Mouse (Mus musculus) layer of hippocampus, adult 18-20 months (tissue): ENCODE data around the gene Pgap3. TPM values are rescaled to one million over a fixed set of nuclear protein-coding genes. Genes with fewer than 3 reads are reported as not detected.
A peak's percentile ranks its signal among the peaks of the same experiment; 100 is the strongest.

Source experiments
- DNase-seq, 2 experiments: peaks; one replicate each; pipeline ENCODE4 v3.0.0; 2022; ENCODE audit warnings: low spot score in 2 of 2
- total RNA-seq, 2 experiments: library from RNA; stranded (reverse); gene quantifications; 2 replicates each; pipeline ENCODE4 v1.2.3; 2021

Pgap3 gene
- total RNA-seq, 2 experiments from 2014 or later, result 8.7 to 9.1 TPM

- no peak for DNase-seq
Observed at GRCm38 (mm10) chr11:98412797-98413301, 12.6 kb upstream of the Pgap3 start.

DNA sequence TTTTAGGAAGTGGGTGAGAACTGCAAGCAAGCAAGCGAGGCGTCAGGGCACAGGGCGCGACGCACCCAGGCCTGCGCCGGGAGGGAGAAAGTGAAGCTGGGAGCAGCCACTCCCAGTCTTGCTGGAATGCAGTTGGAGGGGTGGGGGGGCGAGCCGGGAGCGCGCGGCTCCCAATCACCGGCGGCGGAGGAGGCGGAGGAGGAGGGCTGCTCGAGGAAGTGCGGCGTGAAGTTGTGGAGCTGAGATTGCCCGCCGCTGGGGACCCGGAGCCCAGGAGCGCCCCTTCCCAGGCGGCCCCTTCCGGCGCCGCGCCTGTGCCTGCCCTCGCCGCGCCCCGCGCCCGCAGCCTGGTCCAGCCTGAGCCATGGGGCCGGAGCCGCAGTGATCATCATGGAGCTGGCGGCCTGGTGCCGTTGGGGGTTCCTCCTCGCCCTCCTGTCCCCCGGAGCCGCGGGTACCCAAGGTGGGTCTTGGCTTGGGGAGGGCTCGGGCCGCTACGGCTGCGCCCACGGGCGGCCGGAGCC lies 12.0 kb upstream of the Pgap3 start, which contains the start of gene Erbb2:
Erbb2 (plus strand) TSS at position 198 of the 524 bp plus-strand sequence.
- no peak for DNase-seq

DNA sequence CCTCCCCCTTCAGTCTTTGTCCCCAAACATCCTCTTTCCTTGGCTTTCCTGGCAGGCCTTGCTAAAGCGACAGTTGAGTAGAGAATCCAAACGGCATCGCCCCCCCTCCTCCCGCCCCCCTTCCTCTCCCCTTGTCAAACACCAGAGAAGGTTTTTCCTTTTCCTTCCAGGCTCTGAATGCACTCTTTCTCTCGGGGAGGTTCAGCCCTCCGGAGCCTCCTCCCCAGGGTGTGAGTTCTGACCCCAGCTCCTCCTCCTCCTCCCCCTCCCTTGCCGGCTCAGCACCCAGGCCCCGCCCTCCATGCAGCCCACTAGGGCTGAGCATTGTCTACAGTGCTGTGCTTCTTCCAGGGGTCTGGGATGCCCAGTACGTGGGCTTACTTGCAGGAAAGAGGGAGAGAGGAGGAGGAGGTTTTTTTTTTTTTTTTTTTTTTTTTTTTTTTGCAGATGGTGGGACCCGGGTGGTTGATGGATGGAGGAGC lies 9.1 kb upstream of the Pgap3 start:
- no peak for DNase-seq

- DNase-seq, result no peak
Observed at GRCm38 (mm10) chr11:98408872-98409271, 8.6 kb upstream of the Pgap3 start.

GRCm38 (mm10) chr11:98406621-98407020 lies 6.3 kb upstream of the Pgap3 start:
- DNase-seq, result no peak

DNA sequence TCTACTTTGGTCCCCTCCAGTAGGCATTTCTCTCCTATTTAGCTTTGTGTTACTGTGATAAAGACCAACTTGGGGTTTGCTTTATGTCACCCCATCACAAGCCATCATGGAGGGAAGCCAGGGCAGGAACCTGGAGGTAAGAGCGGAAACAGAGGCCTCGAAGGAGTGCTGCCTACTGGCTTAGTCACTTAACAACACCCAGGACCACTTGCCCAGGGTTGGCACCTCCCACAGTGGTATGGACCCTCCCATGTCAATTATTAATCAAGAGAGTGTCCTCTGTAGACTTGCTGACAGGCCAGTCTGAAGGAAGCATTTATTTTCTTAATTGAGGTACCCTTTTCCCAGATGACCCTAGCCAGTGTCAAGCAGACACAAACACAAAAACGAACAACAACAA lies 526 bp upstream of the Pgap3 start:
- no peak for DNase-seq

DNA sequence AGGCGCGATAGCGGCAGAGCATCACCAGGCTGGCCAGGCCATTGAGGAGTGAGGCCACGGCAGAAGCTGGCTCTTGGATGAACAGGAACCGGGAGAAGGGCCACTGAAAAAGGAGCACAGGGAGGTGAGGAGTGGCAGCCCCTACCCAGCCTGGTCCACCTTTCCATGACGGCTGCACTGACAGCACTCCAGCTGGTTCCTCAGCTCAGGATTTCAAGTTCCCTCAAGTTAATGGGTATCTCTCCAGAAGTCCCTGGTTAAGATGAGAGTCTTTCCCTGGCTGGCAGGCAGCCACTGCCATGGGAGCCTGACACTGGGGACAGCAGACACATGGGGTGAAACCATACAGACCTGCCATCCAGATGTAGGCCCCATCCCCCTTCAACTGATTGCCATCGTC lies 2.3 kb downstream of the Pgap3 start:
- no peak for DNase-seq

- DNase-seq, result no peak
Observed at GRCm38 (mm10) chr11:98395041-98395440, 5.2 kb downstream of the Pgap3 start.

DNA sequence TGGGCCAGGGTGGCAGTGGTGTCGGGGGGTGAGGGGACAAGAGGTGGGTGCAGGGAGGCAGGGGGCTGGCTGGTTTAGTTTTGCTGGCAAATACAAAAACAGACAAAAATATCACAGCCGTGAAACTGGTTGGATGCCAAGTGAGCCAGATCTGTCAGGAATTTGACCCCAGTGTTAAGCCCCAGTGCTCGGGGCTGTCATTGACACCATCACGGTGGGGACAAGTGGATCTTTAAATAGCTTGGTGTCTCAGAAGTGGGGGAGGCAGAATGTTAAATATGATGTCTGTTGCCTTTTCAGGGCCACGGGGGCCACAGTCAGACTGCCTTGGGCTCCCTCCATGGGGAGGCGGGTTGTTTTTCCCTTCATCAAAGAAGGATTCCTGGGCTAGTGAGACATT lies 6.0 kb downstream of the Pgap3 start:
- DNase-seq, result no peak

- no peak for DNase-seq
Observed at GRCm38 (mm10) chr11:98393317-98393716, 7.0 kb downstream of the Pgap3 start.

GRCm38 (mm10) chr11:98392645-98393044 lies 7.6 kb downstream of the Pgap3 start:
- DNase-seq, result no peak

- DNase-seq, result no peak
Observed at GRCm38 (mm10) chr11:98392034-98392433, 8.3 kb downstream of the Pgap3 start.

DNA sequence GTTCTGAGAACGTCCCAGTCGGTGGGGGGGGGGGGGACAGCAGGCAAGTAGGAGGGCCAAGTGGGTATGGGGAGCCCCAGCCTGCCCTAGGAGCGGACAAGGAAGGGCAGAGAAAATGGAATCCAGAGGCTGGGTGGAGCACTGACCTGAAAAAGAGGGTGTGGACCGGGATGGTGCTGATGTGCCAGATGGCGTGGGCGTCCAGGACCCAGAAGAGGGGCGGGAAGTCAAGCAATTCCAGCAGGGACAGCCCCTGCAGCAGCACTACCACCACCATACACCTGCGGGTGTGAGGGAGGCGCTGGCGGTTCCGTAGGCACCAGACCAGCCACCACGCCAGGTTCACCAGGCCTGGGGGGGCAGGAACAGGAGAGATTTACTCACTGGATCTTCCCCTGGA lies 10.1 kb downstream of the Pgap3 start:
- DNase-seq, result no peak

DNA sequence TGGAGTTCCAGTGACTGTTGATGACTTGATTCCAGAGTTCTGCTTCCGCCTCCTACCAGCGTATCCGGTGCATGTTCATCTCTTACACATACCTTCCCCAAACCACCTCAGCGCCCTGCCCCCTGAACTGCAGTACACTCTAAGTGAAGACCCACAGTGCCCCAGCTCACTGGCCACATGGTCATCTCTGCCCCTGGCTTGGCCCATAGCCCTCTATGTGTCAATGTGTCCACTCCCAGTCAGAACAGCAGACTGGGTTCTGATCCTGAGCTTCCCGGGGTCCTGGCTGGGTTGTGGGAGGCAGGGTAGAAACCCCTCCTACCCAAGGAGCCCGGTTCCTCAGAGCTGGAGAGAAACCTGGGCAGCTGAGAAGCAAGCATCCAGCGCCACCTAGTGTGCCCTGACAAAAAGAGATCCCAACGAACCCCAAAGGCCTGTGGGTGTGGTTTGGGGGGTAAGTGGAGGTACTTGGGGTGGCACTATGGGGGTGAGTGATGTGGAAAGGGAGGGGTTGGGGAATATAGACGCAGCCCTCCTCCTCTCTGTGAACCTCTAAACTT lies 11.0 kb downstream of the Pgap3 start:
- peak in 1 of 2 experiments; percentile 73 for DNase-seq

- no peak for DNase-seq
Observed at GRCm38 (mm10) chr11:98388282-98388681, 12.0 kb downstream of the Pgap3 start.

GRCm38 (mm10) chr11:98387056-98387577 lies 13.2 kb downstream of the Pgap3 start:
- no peak for DNase-seq

GRCm38 (mm10) chr11:98386596-98386995 lies 13.7 kb downstream of the Pgap3 start:
- no peak for DNase-seq

DNA sequence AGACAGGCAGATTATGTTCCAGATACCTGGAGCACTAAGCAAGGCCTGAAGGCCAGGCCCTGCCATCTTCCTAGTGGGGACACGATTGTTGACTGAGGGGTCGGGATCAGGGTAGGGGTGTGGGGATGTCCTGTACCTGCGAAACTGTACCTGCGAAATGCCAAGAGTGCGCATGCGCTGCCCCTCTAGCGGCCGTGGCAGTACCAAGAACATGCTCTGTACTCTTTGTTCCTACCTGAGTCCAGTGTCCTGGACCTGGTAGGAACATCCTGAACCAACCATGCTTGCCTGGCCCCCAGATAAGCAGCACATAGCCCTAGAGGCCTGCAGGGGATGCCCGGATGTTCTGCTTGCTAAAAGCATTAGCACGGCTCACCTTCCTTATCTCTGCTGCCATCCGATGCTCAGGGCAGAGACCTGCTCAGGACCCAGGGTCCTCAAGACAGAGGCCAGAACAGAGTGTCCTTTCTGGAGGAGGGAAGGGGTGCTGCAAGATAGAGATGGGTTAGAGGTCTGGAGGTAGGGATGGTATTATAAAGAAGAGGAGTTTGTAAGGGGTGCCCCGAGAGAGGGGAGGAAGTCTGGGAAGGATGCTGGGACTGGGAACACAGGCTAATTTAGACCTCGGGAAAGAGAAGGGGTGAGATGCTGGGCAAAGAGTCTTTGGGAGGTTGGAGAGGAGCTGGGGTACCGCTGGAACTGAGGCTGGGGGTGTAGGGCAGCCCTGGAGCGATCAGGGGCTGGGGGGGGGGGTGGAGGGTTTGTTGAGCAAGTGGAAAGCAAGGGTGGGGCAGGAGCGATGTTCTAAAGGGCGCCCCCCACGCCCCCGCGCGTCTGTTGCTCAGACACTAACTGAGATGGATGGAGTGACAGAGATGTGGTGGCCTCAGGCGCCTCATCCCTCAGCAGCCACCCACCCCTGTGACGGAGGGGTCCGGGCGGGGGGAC lies 14.4 kb downstream of the Pgap3 start, which contains the start of gene Pnmt:
Pnmt (plus strand) TSS at position 813 of the 948 bp plus-strand sequence.
- no peak for DNase-seq

DNA sequence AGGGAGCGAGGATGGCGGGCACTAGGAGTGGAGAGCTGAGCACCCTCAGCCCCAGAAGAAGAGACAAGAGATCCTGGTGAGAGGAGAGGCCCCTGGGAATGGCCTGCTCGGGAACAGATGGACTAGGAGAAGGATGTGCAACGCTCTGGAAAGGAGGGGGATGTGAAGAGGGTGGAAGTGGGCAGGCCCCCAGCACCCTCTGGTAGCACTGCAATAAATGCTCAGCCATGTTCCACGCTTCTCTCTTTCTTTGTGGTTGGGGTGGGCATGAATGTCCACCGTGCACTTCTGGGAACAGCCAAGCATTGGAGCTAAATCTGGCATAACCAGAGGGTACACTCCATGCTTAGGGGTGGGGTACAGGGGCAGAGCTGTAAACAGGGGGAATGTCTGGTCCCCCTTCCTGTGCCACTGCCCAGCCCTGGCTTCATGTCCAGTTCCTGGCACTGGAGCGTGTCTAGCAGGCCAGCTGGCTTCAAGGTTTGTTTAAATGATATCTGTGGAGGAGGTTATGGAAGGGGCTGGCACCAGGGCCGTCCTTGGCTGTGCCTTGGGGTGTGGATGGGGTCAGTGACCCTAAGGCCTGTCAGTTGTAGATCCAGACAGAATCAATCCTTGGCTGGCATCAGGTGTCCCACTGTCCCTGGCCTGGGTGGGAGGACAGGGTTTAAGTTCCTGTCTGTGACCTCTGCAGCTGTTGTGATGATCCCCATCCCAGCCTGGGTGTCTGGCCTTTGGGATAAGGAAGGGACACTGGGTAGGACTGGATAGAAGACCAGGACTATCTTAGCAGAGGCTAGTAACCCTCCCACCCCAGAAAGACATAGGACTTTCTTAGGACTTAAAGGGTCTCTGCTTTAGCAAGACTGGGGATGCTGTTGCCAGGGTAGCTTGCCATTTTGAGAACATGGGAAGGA lies 15.3 kb downstream of the Pgap3 start:
- no peak for DNase-seq

- DNase-seq, result no peak
Observed at GRCm38 (mm10) chr11:98384216-98384615, 16.1 kb downstream of the Pgap3 start.
